Mouse (Mus musculus) embryo, embryonic 11.5 days (tissue): Measurements from ENCODE around the gene Klrd1.
"Not testable (repeated sequence)": the region's sequence is repeated elsewhere in the genome, so short reads cannot be mapped to it uniquely, and the experiment has no call there.

ENCODE experiments used
- DNase-seq: peaks from one replicate; pipeline ENCODE4 v3.0.0-alpha.2; 2012; ENCODE audit warnings: low read depth, low spot score

Klrd1 gene

GRCm38 (mm10) chr6:129591508-129591907 is at the start of gene Klrd1:
TSS of gene Klrd1 (plus strand) at chr6:129591782.
- DNase-seq, result no peak

GRCm38 (mm10) chr6:129541931-129542330 is 49.7 kb upstream of the Klrd1 start:
- DNase-seq, result no peak

- DNase-seq, result no peak
Measured at GRCm38 (mm10) chr6:129542540-129542939, 49.0 kb upstream of the Klrd1 start.

- peak; percentile 39 for DNase-seq
Measured at GRCm38 (mm10) chr6:129543709-129544606, 47.6 kb upstream of the Klrd1 start.

GRCm38 (mm10) chr6:129547277-129547676 is 44.3 kb upstream of the Klrd1 start:
- no peak for DNase-seq

GRCm38 (mm10) chr6:129548009-129548408 is 43.6 kb upstream of the Klrd1 start:
- DNase-seq, result no peak

- DNase-seq, result no peak
Measured at GRCm38 (mm10) chr6:129557298-129558023, 34.1 kb upstream of the Klrd1 start.

- DNase-seq, result peak; percentile 62
Measured at GRCm38 (mm10) chr6:129558946-129559640, 32.5 kb upstream of the Klrd1 start.

- DNase-seq, result no peak
Measured at GRCm38 (mm10) chr6:129559641-129560027, 31.9 kb upstream of the Klrd1 start.

- no peak for DNase-seq
Measured at GRCm38 (mm10) chr6:129565257-129565656, 26.3 kb upstream of the Klrd1 start.

GRCm38 (mm10) chr6:129575315-129575714 is 16.3 kb upstream of the Klrd1 start:
- no peak for DNase-seq

- DNase-seq, result no peak
Measured at GRCm38 (mm10) chr6:129577605-129578004, 14.0 kb upstream of the Klrd1 start, which contains the start of gene Klre1. TSS of gene Klre1 (plus strand) at chr6:129577905.

GRCm38 (mm10) chr6:129581274-129581673 is 10.3 kb upstream of the Klrd1 start:
- DNase-seq, result no peak

GRCm38 (mm10) chr6:129581896-129582295 is 9.7 kb upstream of the Klrd1 start:
- DNase-seq, result no peak

- no peak for DNase-seq
Measured at GRCm38 (mm10) chr6:129583014-129583413, 8.6 kb upstream of the Klrd1 start.

- DNase-seq, result no peak
Measured at GRCm38 (mm10) chr6:129608372-129608771, 16.8 kb downstream of the Klrd1 start.

- DNase-seq, result no peak
Measured at GRCm38 (mm10) chr6:129623735-129624134, 32.2 kb downstream of the Klrd1 start, which contains the start of gene Klrk1. TSS of gene Klrk1 (minus strand) at chr6:129623864.

- DNase-seq, result not testable (repeated sequence)
Measured at GRCm38 (mm10) chr6:129631046-129631445, 39.5 kb downstream of the Klrd1 start.

- not testable (repeated sequence) for DNase-seq
Measured at GRCm38 (mm10) chr6:129643237-129643636, 51.7 kb downstream of the Klrd1 start, which contains the start of gene Klrc3. TSS of gene Klrc3 (minus strand) at chr6:129643337.

GRCm38 (mm10) chr6:129644054-129644453 is 52.5 kb downstream of the Klrd1 start:
- DNase-seq, result not testable (repeated sequence)
